Comparison of ENCODE assay signal across 35 mouse cellular contexts in genomic region chr11:46776879-46777278, GRCm38 (mm10). TPM values are rescaled to one million over a fixed set of nuclear protein-coding genes. Genes with fewer than 3 reads are reported as not detected.
"Had no signal": no experiment of that assay in that cellular context is flagged by ENCODE, and none has a peak within 500 bp of the region (broad histone marks: within the 10 kb centered on the region; RNA-seq: fewer than 3 reads in every experiment).

No protein-coding gene starts in this region.

- ATAC-seq: forebrain, embryonic 13.5 days; forebrain, embryonic 14.5 days; forebrain, embryonic 15.5 days; forebrain, embryonic 16.5 days; forebrain, postnatal 0 days had no signal

- H3K4me2 ChIP-seq: embryonic facial prominence, embryonic 12.5 days; embryonic facial prominence, embryonic 13.5 days; embryonic facial prominence, embryonic 15.5 days; forebrain, embryonic 12.5 days; forebrain, embryonic 13.5 days; forebrain, embryonic 15.5 days had no signal

- H3K36me3 ChIP-seq: embryonic facial prominence, embryonic 10.5 days; embryonic facial prominence, embryonic 12.5 days; embryonic facial prominence, embryonic 13.5 days; embryonic facial prominence, embryonic 15.5 days; forebrain, embryonic 12.5 days; forebrain, embryonic 15.5 days; heart, embryonic 10.5 days had no signal

- H3K27ac ChIP-seq: embryonic facial prominence, embryonic 10.5 days; embryonic facial prominence, embryonic 12.5 days; embryonic facial prominence, embryonic 13.5 days; embryonic facial prominence, embryonic 15.5 days; forebrain, embryonic 12.5 days; forebrain, embryonic 13.5 days; forebrain, embryonic 15.5 days; gastrocnemius, adult 2 months; heart, adult 2 months; heart, embryonic 10.5 days had no signal

- DNase-seq: cerebellum, adult 9-11 months; cerebellum, postnatal 10 days; cerebellum, postnatal 14 days; cerebellum, postnatal 25 days; cerebellum, postnatal 36 days; embryo, embryonic 11 days; forebrain, postnatal 0 days; gastrocnemius, adult 2 months; gastrocnemius, postnatal 10 days; gastrocnemius, postnatal 14 days; gastrocnemius, postnatal 25 days; gastrocnemius, postnatal 36 days; heart, adult 11 months; heart, adult 18-20 months; heart, adult 2 months had no signal

- H3K27me3 ChIP-seq: embryonic facial prominence, embryonic 12.5 days; embryonic facial prominence, embryonic 13.5 days; embryonic facial prominence, embryonic 15.5 days; forebrain, embryonic 12.5 days; forebrain, embryonic 13.5 days; forebrain, embryonic 15.5 days had no signal

- H3K9me3 ChIP-seq: embryonic facial prominence, embryonic 10.5 days; embryonic facial prominence, embryonic 12.5 days; embryonic facial prominence, embryonic 13.5 days; embryonic facial prominence, embryonic 15.5 days; forebrain, embryonic 12.5 days; forebrain, embryonic 13.5 days; forebrain, embryonic 15.5 days; heart, embryonic 10.5 days had no signal

- H3K4me1 ChIP-seq: embryonic facial prominence, embryonic 10.5 days; embryonic facial prominence, embryonic 12.5 days; embryonic facial prominence, embryonic 13.5 days; embryonic facial prominence, embryonic 15.5 days; forebrain, embryonic 12.5 days; forebrain, embryonic 13.5 days; forebrain, embryonic 15.5 days; heart, embryonic 10.5 days had no signal

- H3K4me3 ChIP-seq: embryonic facial prominence, embryonic 10.5 days; embryonic facial prominence, embryonic 12.5 days; embryonic facial prominence, embryonic 13.5 days; embryonic facial prominence, embryonic 15.5 days; erythroblast, embryonic 14.5 days; forebrain, embryonic 12.5 days; forebrain, embryonic 13.5 days; forebrain, embryonic 15.5 days; gastrocnemius, adult 2 months; heart, adult 2 months; heart, embryonic 10.5 days had no signal

- H3K9ac ChIP-seq: embryonic facial prominence, embryonic 12.5 days; embryonic facial prominence, embryonic 13.5 days; embryonic facial prominence, embryonic 15.5 days; forebrain, embryonic 12.5 days; forebrain, embryonic 13.5 days; forebrain, embryonic 15.5 days; forebrain, postnatal 0 days had no signal

RNA-seq across cellular contexts. Expression of gene Timd4, which starts 33.7 kb away (rescaled TPM):
- total RNA-seq: common myeloid progenitor, adult 5-6 weeks; granulocyte monocyte progenitor cell, adult 5-6 weeks had no signal
- polyA plus RNA-seq: embryonic facial prominence, embryonic 11.5 days; embryonic facial prominence, embryonic 13.5 days; forebrain, embryonic 11.5 days; forebrain, embryonic 13.5 days; forebrain, embryonic 15.5 days; forebrain, embryonic 16.5 days; forebrain, postnatal 0 days had no signal

RNA-seq across cellular contexts. Expression of gene Havcr1, which starts 42.0 kb away (rescaled TPM):
- total RNA-seq: common myeloid progenitor, adult 5-6 weeks; forebrain, postnatal 0 days; gastrocnemius, adult 18-20 months; gastrocnemius, adult 2 months; gastrocnemius, postnatal 14 days; gastrocnemius, postnatal 25 days; gastrocnemius, postnatal 36 days; granulocyte monocyte progenitor cell, adult 5-6 weeks; heart, adult 2 months; heart, adult 8-10 months had no signal
- polyA plus RNA-seq: cortical plate, adult 2 months; embryonic facial prominence, embryonic 10.5 days; embryonic facial prominence, embryonic 11.5 days; embryonic facial prominence, embryonic 12.5 days; embryonic facial prominence, embryonic 13.5 days; erythroblast, embryonic 14.5 days; forebrain, embryonic 11.5 days; forebrain, embryonic 12.5 days; forebrain, embryonic 13.5 days; forebrain, embryonic 14.5 days; forebrain, embryonic 15.5 days; forebrain, embryonic 16.5 days; forebrain, postnatal 0 days; frontal cortex, adult 2 months; gonadal fat pad, adult 2 months; heart, adult 2 months; heart, embryonic 10.5 days had no signal
